Mouse (Mus musculus) midbrain, embryonic 16.5 days (tissue): ENCODE results near the gene Plagl2. TPM values are rescaled to one million over a fixed set of nuclear protein-coding genes. Genes with fewer than 3 reads are reported as not detected.
A peak's percentile ranks its signal among the peaks of the same experiment; 100 is the strongest.
"Not testable (repeated sequence)": the region's sequence is repeated elsewhere in the genome, so short reads cannot be mapped to it uniquely, and the experiment has no call there.

Source experiments
- ATAC-seq: fragments of 200-750 bp; cut with Nextera tagmentation; 2 replicates; pipeline ENCODE4 v1.8.0; 2017; ENCODE audit warnings: moderate TSS enrichment
- H3K27ac ChIP-seq: fragments of 300-500 bp; sonication (generic); 2 replicates; pipeline ENCODE4 v1.5.1; 2014; ENCODE audit warnings: mild to moderate bottlenecking, low read length, mixed read lengths
- H3K27me3 ChIP-seq: fragments of 300-500 bp; sonication (generic); 2 replicates; pipeline ENCODE4 v1.6.1; 2014; ENCODE audit warnings: low read depth, low read length, mixed read lengths; ENCODE audit not compliant: control insufficient read depth, insufficient read depth
- H3K36me3 ChIP-seq: fragments of 300-500 bp; sonication (generic); 2 replicates; pipeline ENCODE4 v1.6.1; 2014; ENCODE audit warnings: mild to moderate bottlenecking, low read length, moderate library complexity, mixed read lengths; ENCODE audit not compliant: control insufficient read depth, insufficient read depth
- H3K4me1 ChIP-seq: fragments of 300-500 bp; sonication (generic); 2 replicates; pipeline ENCODE4 v1.6.1; 2014; ENCODE audit warnings: mild to moderate bottlenecking, low read length, mixed read lengths; ENCODE audit not compliant: control insufficient read depth, insufficient read depth
- H3K4me2 ChIP-seq: fragments of 300-500 bp; sonication (generic); 2 replicates; pipeline ENCODE4 v1.6.1; 2014; ENCODE audit warnings: mild to moderate bottlenecking, low read length, mixed read lengths
- H3K4me3 ChIP-seq: fragments of 300-500 bp; sonication (generic); 2 replicates; pipeline ENCODE4 v1.5.1; 2014; ENCODE audit warnings: low read depth, mild to moderate bottlenecking, low read length, moderate library complexity, mixed read lengths
- H3K9ac ChIP-seq: fragments of 300-500 bp; sonication (generic); 2 replicates; pipeline ENCODE4 v1.6.1; 2014; ENCODE audit warnings: low read depth, low read length, mixed read lengths
- H3K9me3 ChIP-seq: fragments of 300-500 bp; sonication (generic); replicated peaks from 2 replicates; pipeline ENCODE4 v1.6.1; 2014; ENCODE audit warnings: mild to moderate bottlenecking, low read length, mixed read lengths; ENCODE audit not compliant: control insufficient read depth, poor library complexity, severe bottlenecking
- WGBS: fragments of 180-500 bp; shearing (Covaris S2); extraction: QIAGEN DNeasy Blood & Tissue Kit; methylation state at CpG from one replicate; pipeline ENCODE4 v1.1.7; 2014; 5-methylcytosine and 5-hydroxymethylcytosine counted together
- polyA plus RNA-seq: library from polyadenylated mRNA; unstranded; fragments of >200 nt; fragmentation: Nextera tagmentation; extraction: Ambion mirVana; gene quantifications from 2 replicates; pipeline ENCODE4 v1.2.1, GENCODE M21; 2015

Gene Plagl2
- 5.2 and 5.4 TPM in 2 replicates for polyA plus RNA-seq

- under 1% methylated on average over 62 of the region's 72 CpGs for WGBS
- H3K4me3 ChIP-seq, result peak within 1 kb of the TSS; percentile 92
- ATAC-seq, result peak; percentile 97
Observed at GRCm38 (mm10) chr2:153241250-153242014, at the start of gene Plagl2, which contains the start of gene Pofut1. Gene Plagl2 (minus strand): TSS chr2:153241426. Gene Pofut1 (plus strand): TSS chr2:153241533.

GRCm38 (mm10) chr2:153287835-153288234 lies 46.6 kb upstream of the Plagl2 start:
- Histone ChIP-seq H3K9me3 (no peaks in the 10 kb centered on the region), H3K9ac (no peak overlapping the region), H3K4me2 (no peak overlapping the region), H3K27ac (no peak overlapping the region), H3K4me1 (peaks cover 20% of the 10 kb centered on the region), H3K36me3 (no peaks in the 10 kb centered on the region), H3K27me3 (no peaks in the 10 kb centered on the region), H3K4me3 (no peak overlapping the region)
- no peak for ATAC-seq
- 44% methylated on average over 6 of the region's 6 CpGs for WGBS

More at GRCm38 (mm10) chr2:153241250-153242014, at the start of gene Plagl2, which contains the start of gene Pofut1:
- no peaks in the 10 kb centered on the region for H3K9me3 ChIP-seq
- peak within 1 kb of the TSS; percentile 61 for H3K4me2 ChIP-seq
- peak within 1 kb of the TSS; percentile 97 for H3K9ac ChIP-seq
- H3K36me3 ChIP-seq, result no peaks in the 10 kb centered on the region; the same call in 1 of the 2 replicates
- peaks cover 37% of the 10 kb centered on the region for H3K4me1 ChIP-seq
- no peaks in the 10 kb centered on the region for H3K27me3 ChIP-seq
- H3K27ac ChIP-seq, result peak within 1 kb of the TSS; percentile 84

GRCm38 (mm10) chr2:153286524-153286923 lies 45.3 kb upstream of the Plagl2 start:
- Histone ChIP-seq H3K4me1 (peaks cover 9% of the 10 kb centered on the region; the same call in 1 of the 2 replicates), H3K9me3 (no peaks in the 10 kb centered on the region), H3K36me3 (no peaks in the 10 kb centered on the region), H3K27me3 (no peaks in the 10 kb centered on the region), H3K4me2 (no peak overlapping the region), H3K27ac (no peak overlapping the region), H3K9ac (no peak overlapping the region), H3K4me3 (no peak overlapping the region)
- ATAC-seq, result no peak
- WGBS, result 85% methylated on average over 4 of the region's 4 CpGs

- Histone ChIP-seq H3K27me3 (no peaks in the 10 kb centered on the region), H3K4me3 (no peak overlapping the region), H3K4me1 (0 out of 2 replicates have a peak, but pooled peaks cover 3% of the 10 kb centered on the region), H3K9ac (no peak overlapping the region), H3K36me3 (no peaks in the 10 kb centered on the region), H3K9me3 (no peaks in the 10 kb centered on the region), H3K27ac (no peak overlapping the region), H3K4me2 (no peak overlapping the region)
- no peak for ATAC-seq
- 86% methylated on average over 6 of the region's 6 CpGs for WGBS
Observed at GRCm38 (mm10) chr2:153283919-153284318, 42.7 kb upstream of the Plagl2 start.

GRCm38 (mm10) chr2:153278357-153278756 lies 37.1 kb upstream of the Plagl2 start:
- Histone ChIP-seq H3K36me3 (no peaks in the 10 kb centered on the region), H3K4me3 (no peak overlapping the region), H3K9me3 (no peaks in the 10 kb centered on the region), H3K4me1 (no peaks in the 10 kb centered on the region), H3K27me3 (no peaks in the 10 kb centered on the region), H3K27ac (no peak overlapping the region), H3K9ac (no peak overlapping the region), H3K4me2 (no peak overlapping the region)
- WGBS, result 92% methylated on average over 5 of the region's 5 CpGs
- no peak for ATAC-seq

GRCm38 (mm10) chr2:153276846-153277245 lies 35.6 kb upstream of the Plagl2 start:
- H3K9me3 ChIP-seq, ATAC-seq, H3K9ac ChIP-seq, H3K4me1 ChIP-seq, H3K27ac ChIP-seq, H3K4me3 ChIP-seq, H3K4me2 ChIP-seq, H3K27me3 ChIP-seq, H3K36me3 ChIP-seq: not testable (repeated sequence)
- 98% methylated on average over 5 of the region's 5 CpGs for WGBS

- ATAC-seq, result no peak
- H3K9me3 ChIP-seq, result no peaks in the 10 kb centered on the region
- no peak overlapping the region for H3K9ac ChIP-seq
- H3K4me3 ChIP-seq, result no peak overlapping the region
- H3K27ac ChIP-seq, result no peak overlapping the region
- no peaks in the 10 kb centered on the region for H3K36me3 ChIP-seq
- H3K4me1 ChIP-seq, result no peaks in the 10 kb centered on the region
- H3K4me2 ChIP-seq, result no peak overlapping the region
- WGBS, result 92% methylated on average over 8 of the region's 8 CpGs
- H3K27me3 ChIP-seq, result no peaks in the 10 kb centered on the region
Observed at GRCm38 (mm10) chr2:153276440-153276839, 35.2 kb upstream of the Plagl2 start.

GRCm38 (mm10) chr2:153275577-153275976 lies 34.4 kb upstream of the Plagl2 start:
- ATAC-seq, H3K36me3 ChIP-seq, H3K27ac ChIP-seq, H3K27me3 ChIP-seq, H3K9ac ChIP-seq, H3K4me2 ChIP-seq, H3K9me3 ChIP-seq, H3K4me1 ChIP-seq, H3K4me3 ChIP-seq: not testable (repeated sequence)
- 85% methylated on average over 3 of the region's 3 CpGs for WGBS

- no peak for ATAC-seq
- Histone ChIP-seq H3K4me3 (no peak overlapping the region), H3K27me3 (no peaks in the 10 kb centered on the region), H3K27ac (no peak overlapping the region), H3K36me3 (no peaks in the 10 kb centered on the region), H3K9me3 (no peaks in the 10 kb centered on the region), H3K4me2 (no peak overlapping the region), H3K4me1 (no peaks in the 10 kb centered on the region), H3K9ac (no peak overlapping the region)
- 84% methylated on average over 6 of the region's 6 CpGs for WGBS
Observed at GRCm38 (mm10) chr2:153274919-153275247, 33.7 kb upstream of the Plagl2 start.
